Mouse (Mus musculus) liver, embryonic 13.5 days (tissue): ENCODE data around the gene Aprt. TPM values are rescaled to one million over a fixed set of nuclear protein-coding genes. Genes with fewer than 3 reads are reported as not detected.
"Not testable (repeated sequence)": the region's sequence is repeated elsewhere in the genome, so short reads cannot be mapped to it uniquely, and the experiment has no call there.

Experiments used
- ATAC-seq: fragments of 200-750 bp; cut with Nextera tagmentation; 2 replicates; pipeline ENCODE4 v1.8.0; 2017; ENCODE audit warnings: low read depth, mild to moderate bottlenecking, moderate number of reproducible peaks, moderate library complexity
- DNase-seq: peaks from one replicate; pipeline ENCODE4 v3.0.0; 2022
- H3K27ac ChIP-seq: fragments of 300-500 bp; sonication (generic); 2 replicates; pipeline ENCODE4 v1.5.1; 2015; ENCODE audit warnings: moderate library complexity, mild to moderate bottlenecking, inconsistent platforms
- H3K27me3 ChIP-seq: fragments of 300-500 bp; sonication (generic); 2 replicates; pipeline ENCODE4 v1.6.1; 2015; ENCODE audit warnings: mild to moderate bottlenecking, inconsistent platforms
- H3K36me3 ChIP-seq: fragments of 300-500 bp; sonication (generic); 2 replicates; pipeline ENCODE4 v1.6.1; 2015; ENCODE audit warnings: mild to moderate bottlenecking, inconsistent platforms
- H3K4me1 ChIP-seq: fragments of 300-500 bp; sonication (generic); replicated peaks from 2 replicates; pipeline ENCODE4 v1.6.1; 2015; ENCODE audit warnings: inconsistent platforms
- H3K4me2 ChIP-seq: fragments of 300-500 bp; sonication (generic); 2 replicates; pipeline ENCODE4 v1.6.1; 2015; ENCODE audit warnings: inconsistent platforms, mild to moderate bottlenecking, moderate library complexity
- H3K4me3 ChIP-seq: fragments of 300-500 bp; sonication (generic); replicated peaks from 2 replicates; pipeline ENCODE4 v1.5.1; 2015; ENCODE audit warnings: mild to moderate bottlenecking, inconsistent platforms
- H3K9ac ChIP-seq: fragments of 300-500 bp; sonication (generic); 2 replicates; pipeline ENCODE4 v1.6.1; 2015; ENCODE audit warnings: mild to moderate bottlenecking, inconsistent platforms
- H3K9me3 ChIP-seq: fragments of 300-500 bp; sonication (generic); replicated peaks from 2 replicates; pipeline ENCODE4 v1.6.1; 2016; ENCODE audit warnings: inconsistent platforms
- WGBS: fragments of 180-500 bp; shearing (Covaris S2); methylation state at CpG from one replicate; pipeline ENCODE4 v1.1.7; 2015; ENCODE audit not compliant: insufficient replicate concordance; 5-methylcytosine and 5-hydroxymethylcytosine counted together
- polyA plus RNA-seq: library from polyadenylated mRNA; unstranded; fragments of >200 nt; fragmentation: Nextera tagmentation; extraction: Ambion mirVana; gene quantifications from 2 replicates; pipeline ENCODE4 v1.2.1, GENCODE M21; 2015

Aprt gene
- polyA plus RNA-seq, 1 experiment from 2014 or later: 218 TPM

DNA sequence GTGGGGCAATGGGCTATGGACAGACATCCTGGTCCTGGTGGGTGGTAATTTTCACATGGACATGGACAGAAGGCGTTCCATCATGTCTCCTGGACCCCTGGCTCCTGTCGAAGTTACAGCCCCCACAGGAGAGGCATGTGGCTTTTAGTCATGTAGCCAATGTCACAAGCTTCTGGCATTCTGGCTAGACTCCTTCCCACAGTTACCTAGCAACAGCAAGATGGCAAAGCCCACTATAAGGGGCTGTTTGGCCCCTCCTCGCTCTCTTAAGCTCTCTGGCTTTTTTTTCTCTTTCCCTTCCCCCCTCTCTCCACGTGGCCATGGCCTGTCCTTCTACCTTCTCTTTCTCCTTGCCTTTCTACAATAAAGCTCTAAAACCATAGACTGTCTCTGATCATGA, 3.5 kb downstream of the Aprt start:
- not testable (repeated sequence) for DNase-seq, ATAC-seq
- 51% methylated on average over 4 of the region's 4 CpGs for WGBS

GRCm38 (mm10) chr8:122572751-122573150, 4.0 kb downstream of the Aprt start:
- H3K27ac ChIP-seq: no peak overlapping the region; the same call in none of the 2 replicates
- DNase-seq (no peak), ATAC-seq (no peak)
- peaks cover 63% of the 10 kb centered on the region for H3K36me3 ChIP-seq
- 91% methylated on average over 3 of the region's 3 CpGs for WGBS
- no peaks in the 10 kb centered on the region for H3K27me3 ChIP-seq
- H3K4me3 ChIP-seq: no peak overlapping the region
- 0 out of 2 replicates have a peak overlapping the region, but pooled peaks have one; percentile 2 for H3K9ac ChIP-seq
- H3K4me1 ChIP-seq: peaks cover 88% of the 10 kb centered on the region
- H3K4me2 ChIP-seq: no peak overlapping the region
- H3K9me3 ChIP-seq: no peaks in the 10 kb centered on the region

More for the DNA sequence above, 3.5 kb downstream of the Aprt start:
- peak overlapping the region; percentile 88 for H3K27ac ChIP-seq
- H3K4me1 ChIP-seq: peaks cover 88% of the 10 kb centered on the region
- not testable (repeated sequence) for H3K9me3 ChIP-seq, H3K4me3 ChIP-seq, H3K27me3 ChIP-seq
- 0 out of 2 replicates have a peak overlapping the region, but pooled peaks have one; percentile 1 for H3K4me2 ChIP-seq
- peak overlapping the region; percentile 26; the same call in 1 of the 2 replicates for H3K9ac ChIP-seq
- H3K36me3 ChIP-seq: peaks cover 63% of the 10 kb centered on the region

DNA sequence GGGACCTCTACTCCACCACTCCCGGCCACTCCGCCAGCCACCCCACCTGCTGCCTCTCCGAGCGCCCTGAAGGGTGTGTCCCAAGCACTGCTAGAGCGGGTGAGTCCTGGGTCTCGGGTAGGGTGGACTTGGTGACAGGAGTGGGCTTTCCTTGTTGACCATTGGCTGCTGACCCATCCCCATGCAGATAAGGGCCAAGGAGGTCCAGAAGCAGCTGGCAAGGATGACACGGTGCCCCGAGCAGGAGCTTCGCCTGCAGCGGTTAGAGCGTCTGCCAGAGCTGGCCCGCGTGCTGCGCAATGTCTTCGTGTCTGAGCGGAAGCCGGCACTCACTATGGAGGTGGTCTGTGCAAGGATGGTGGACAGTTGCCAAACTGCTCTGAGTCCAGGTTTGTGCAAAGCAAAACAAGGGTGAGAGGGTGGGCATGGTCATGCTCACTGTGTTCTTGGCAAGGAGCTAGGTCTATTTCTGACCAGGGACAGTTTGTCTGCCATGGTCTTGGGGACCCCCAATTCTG, 4.9 kb downstream of the Aprt start:
- WGBS: 90% methylated on average over 17 of the region's 17 CpGs
- H3K9ac ChIP-seq: 0 out of 2 replicates have a peak overlapping the region, but pooled peaks have one; percentile 2
- no peak overlapping the region for H3K4me3 ChIP-seq
- peak overlapping the region; percentile 19; the same call in 1 of the 2 replicates for H3K4me2 ChIP-seq
- no peaks in the 10 kb centered on the region for H3K9me3 ChIP-seq
- DNase-seq (no peak), ATAC-seq (no peak)
- H3K4me1 ChIP-seq: peaks cover 87% of the 10 kb centered on the region
- H3K27me3 ChIP-seq: no peaks in the 10 kb centered on the region
- H3K27ac ChIP-seq: no peak overlapping the region
- H3K36me3 ChIP-seq: peaks cover 63% of the 10 kb centered on the region

GRCm38 (mm10) chr8:122571153-122571552, 5.6 kb downstream of the Aprt start:
- H3K36me3 ChIP-seq: peaks cover 63% of the 10 kb centered on the region
- H3K9ac ChIP-seq: peak overlapping the region; percentile 97; the same call in 1 of the 2 replicates
- WGBS: 88% methylated on average over 11 of the region's 11 CpGs
- no peaks in the 10 kb centered on the region for H3K27me3 ChIP-seq
- ATAC-seq (no peak), DNase-seq (no peak)
- peak overlapping the region; percentile 55; the same call in 1 of the 2 replicates for H3K27ac ChIP-seq
- H3K4me2 ChIP-seq: no peak overlapping the region
- no peaks in the 10 kb centered on the region for H3K9me3 ChIP-seq
- no peak overlapping the region for H3K4me3 ChIP-seq
- H3K4me1 ChIP-seq: peaks cover 87% of the 10 kb centered on the region

- DNase-seq (no peak), ATAC-seq (no peak)
- Histone ChIP-seq H3K36me3 (peaks cover 62% of the 10 kb centered on the region), H3K27ac (peak overlapping the region; percentile 94), H3K4me3 (peak overlapping the region; percentile 96), H3K27me3 (no peaks in the 10 kb centered on the region), H3K4me1 (peaks cover 87% of the 10 kb centered on the region), H3K9me3 (no peaks in the 10 kb centered on the region), H3K4me2 (peak overlapping the region; percentile 94), H3K9ac (peak overlapping the region; percentile 97)
- WGBS: 90% methylated on average over 16 of the region's 16 CpGs
Observed at GRCm38 (mm10) chr8:122569996-122570395, 6.7 kb downstream of the Aprt start.

- no peaks in the 10 kb centered on the region for H3K27me3 ChIP-seq
- DNase-seq (no peak), ATAC-seq (no peak)
- peaks cover 82% of the 10 kb centered on the region for H3K4me1 ChIP-seq
- H3K9me3 ChIP-seq: no peaks in the 10 kb centered on the region
- H3K27ac ChIP-seq: peak overlapping the region; percentile 94
- H3K4me3 ChIP-seq: peak overlapping the region; percentile 96
- H3K36me3 ChIP-seq: peaks cover 56% of the 10 kb centered on the region
- peak overlapping the region; percentile 97 for H3K9ac ChIP-seq
- 59% methylated on average over 9 of the region's 9 CpGs for WGBS
- peak overlapping the region; percentile 94 for H3K4me2 ChIP-seq
Observed at GRCm38 (mm10) chr8:122569329-122569728, 7.4 kb downstream of the Aprt start.

DNA sequence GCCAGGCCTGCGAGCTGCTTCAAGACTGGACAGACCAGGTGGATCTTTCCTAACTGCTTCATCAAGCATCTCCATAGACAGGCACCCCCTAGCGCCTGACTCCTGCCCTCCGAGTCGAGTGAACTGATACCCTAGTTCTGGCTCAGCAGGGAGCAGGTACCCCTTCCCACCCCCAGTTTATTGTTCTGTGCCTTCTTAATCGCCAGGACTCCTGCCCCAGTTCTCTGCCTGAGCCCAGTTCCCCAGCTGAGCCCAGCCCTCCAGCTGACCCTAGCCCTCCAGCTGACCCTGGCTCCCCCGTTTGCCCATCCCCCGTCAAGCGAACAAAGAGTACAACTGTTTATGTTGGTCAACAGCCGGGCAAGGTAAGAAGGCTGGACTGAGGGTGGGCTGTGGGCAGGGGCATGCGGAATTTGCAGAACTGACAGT, 7.8 kb downstream of the Aprt start:
- H3K9ac ChIP-seq: peak overlapping the region; percentile 97
- DNase-seq (no peak), ATAC-seq (no peak)
- H3K27ac ChIP-seq: peak overlapping the region; percentile 94
- peaks cover 78% of the 10 kb centered on the region for H3K4me1 ChIP-seq
- 13% methylated on average over 10 of the region's 10 CpGs for WGBS
- peak overlapping the region; percentile 94 for H3K4me2 ChIP-seq
- H3K4me3 ChIP-seq: peak overlapping the region; percentile 96
- H3K27me3 ChIP-seq: no peaks in the 10 kb centered on the region
- no peaks in the 10 kb centered on the region for H3K9me3 ChIP-seq
- peaks cover 51% of the 10 kb centered on the region for H3K36me3 ChIP-seq

DNA sequence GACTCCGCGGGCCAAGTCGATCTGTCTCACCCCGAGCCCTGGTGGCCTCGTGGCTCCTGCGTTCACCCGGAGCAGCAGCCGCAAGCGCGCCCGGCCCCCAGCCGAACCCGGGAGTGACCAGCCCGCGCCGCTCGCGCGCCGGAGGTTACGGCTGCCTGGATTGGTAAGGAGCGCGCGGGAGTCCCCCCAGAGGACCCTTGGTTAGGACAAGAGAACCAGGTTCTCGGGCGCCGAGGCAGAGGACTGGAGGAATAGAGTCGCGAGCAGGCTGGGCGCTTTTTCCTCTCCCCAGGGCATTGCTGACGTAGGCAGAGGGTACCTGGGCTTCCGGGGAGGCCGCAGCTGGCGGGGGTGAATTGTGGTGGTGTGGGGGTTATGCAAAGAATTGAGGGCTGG, 8.6 kb downstream of the Aprt start:
- DNase-seq: no peak
- Histone ChIP-seq H3K36me3 (peaks cover 43% of the 10 kb centered on the region), H3K4me2 (peak overlapping the region; percentile 94), H3K4me3 (peak overlapping the region; percentile 96), H3K9me3 (no peaks in the 10 kb centered on the region), H3K27ac (peak overlapping the region; percentile 94), H3K27me3 (no peaks in the 10 kb centered on the region), H3K4me1 (peaks cover 70% of the 10 kb centered on the region), H3K9ac (peak overlapping the region; percentile 97)
- under 1% methylated on average over 34 of the region's 34 CpGs for WGBS
- ATAC-seq: peak; percentile 32

DNA sequence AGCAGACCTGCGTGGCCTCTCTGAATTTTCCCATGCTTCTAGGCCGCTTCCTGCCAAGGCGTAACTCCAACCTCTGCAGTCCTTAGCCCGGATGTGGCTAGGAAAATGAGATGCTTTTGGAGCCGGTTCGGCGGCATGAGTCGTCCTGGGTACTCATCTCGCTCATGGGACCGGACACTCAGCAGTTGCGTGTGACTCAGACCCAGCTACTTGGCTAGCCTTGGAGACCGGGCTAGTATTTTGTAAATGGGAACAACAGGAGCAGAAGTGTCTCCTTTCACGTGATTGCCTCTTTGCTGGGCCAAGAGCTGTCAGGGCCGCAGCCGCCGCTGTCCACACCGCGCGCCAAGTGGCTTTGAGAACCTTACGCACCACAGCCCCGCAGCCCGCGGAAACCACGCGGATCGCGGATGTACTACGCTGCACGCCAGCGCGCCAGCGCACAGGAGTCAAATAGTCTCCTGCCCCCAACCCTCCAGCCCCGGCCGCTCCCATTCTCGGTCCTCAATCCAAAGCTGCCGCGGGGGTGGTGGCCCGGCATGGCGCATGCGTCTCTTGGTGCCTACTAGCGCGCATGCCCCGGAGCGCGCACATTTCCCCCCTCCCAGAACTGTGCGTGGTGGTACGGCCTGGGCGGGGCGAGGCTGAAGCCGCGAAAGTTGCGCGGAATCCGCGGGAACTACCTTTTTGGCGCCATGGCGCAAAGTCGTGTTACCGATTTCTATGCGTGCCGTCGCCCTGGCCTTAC, 9.2 kb downstream of the Aprt start, which contains the start of gene Cdt1:
Cdt1 (plus strand) TSS at position 655 of the 748 bp plus-strand sequence.
- peak; percentile 94 for ATAC-seq
- peaks cover 38% of the 10 kb centered on the region for H3K36me3 ChIP-seq
- H3K9me3 ChIP-seq: no peaks in the 10 kb centered on the region
- peak within 1 kb of the TSS; percentile 97 for H3K9ac ChIP-seq
- peaks cover 64% of the 10 kb centered on the region for H3K4me1 ChIP-seq
- peak within 1 kb of the TSS; percentile 96 for H3K4me3 ChIP-seq
- H3K27me3 ChIP-seq: no peaks in the 10 kb centered on the region
- peak within 1 kb of the TSS; percentile 94 for H3K27ac ChIP-seq
- WGBS: under 1% methylated on average over 62 of the region's 62 CpGs
- peak; percentile 94 for DNase-seq
- H3K4me2 ChIP-seq: peak within 1 kb of the TSS; percentile 94

DNA sequence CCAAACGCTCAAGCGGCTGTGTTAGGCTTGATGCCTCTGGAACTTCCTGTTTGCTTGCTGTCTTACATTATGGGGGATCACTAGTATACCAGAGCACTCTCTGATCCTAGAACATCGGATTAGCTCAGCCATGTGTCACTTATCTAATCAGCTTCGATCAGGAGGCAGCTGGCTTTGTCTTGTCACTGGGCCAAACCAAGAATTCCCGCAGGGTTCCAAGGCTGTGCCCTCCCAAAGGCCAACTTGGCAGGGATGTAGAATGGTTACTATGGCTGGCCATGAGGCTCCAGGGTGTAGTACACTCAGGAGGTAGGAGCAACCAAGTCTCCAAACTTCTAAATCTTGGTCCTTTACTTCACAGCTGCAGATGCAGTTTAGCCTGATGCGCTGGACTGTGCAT, 9.9 kb downstream of the Aprt start:
- H3K4me3 ChIP-seq: peak overlapping the region; percentile 96
- peaks cover 57% of the 10 kb centered on the region for H3K4me1 ChIP-seq
- peak overlapping the region; percentile 83 for H3K9ac ChIP-seq
- DNase-seq (no peak), ATAC-seq (no peak)
- no peaks in the 10 kb centered on the region for H3K9me3 ChIP-seq
- 19% methylated on average over 6 of the region's 6 CpGs for WGBS
- peaks cover 30% of the 10 kb centered on the region for H3K36me3 ChIP-seq
- H3K27ac ChIP-seq: peak overlapping the region; percentile 94
- no peaks in the 10 kb centered on the region for H3K27me3 ChIP-seq
- peak overlapping the region; percentile 94 for H3K4me2 ChIP-seq
